Mouse (Mus musculus): Measurements from ENCODE around the gene Gm13090.
A peak's percentile ranks its signal among the peaks of the same experiment; 100 is the strongest.

The Gm13090 gene

DNA sequence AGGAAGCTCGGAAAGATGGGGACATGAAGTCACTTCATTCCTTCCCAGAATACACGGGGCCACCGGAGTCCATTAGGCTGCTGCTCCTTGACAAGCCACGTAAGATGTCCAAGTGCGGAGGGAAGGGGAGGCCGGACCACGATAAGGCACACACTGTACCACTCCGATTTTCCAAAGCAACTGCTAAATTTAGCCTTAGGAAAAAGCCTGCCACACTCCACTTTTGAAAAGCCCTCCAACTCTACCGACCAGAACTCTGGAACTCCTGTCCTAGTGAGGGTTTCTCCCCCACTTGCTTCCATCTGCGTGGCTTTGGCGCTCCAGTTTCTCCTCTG lies 7.7 kb downstream of the Gm13090 start:
- DNase-seq (ENCODE audit: low read depth), result no peak

DNA sequence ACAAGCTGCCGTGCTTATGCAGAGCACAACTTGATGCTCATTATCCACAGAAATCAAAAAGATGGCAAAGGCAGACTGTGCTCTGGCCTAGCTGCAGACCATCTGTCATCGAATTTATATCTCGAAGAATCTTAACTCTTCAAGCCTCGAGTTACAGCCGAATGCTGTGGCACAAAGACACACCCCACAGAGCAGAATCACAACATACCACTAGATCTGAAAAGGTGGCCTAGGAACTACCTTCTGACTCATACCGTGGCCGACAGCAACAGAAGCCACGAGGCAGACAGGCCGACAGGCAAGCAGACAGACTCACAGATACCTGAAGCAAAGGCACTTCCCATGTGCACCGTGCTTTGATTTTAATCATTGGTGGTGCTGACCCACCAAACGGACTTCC lies 14.3 kb downstream of the Gm13090 start:
- DNase-seq (ENCODE audit: low read depth), result no peak

DNA sequence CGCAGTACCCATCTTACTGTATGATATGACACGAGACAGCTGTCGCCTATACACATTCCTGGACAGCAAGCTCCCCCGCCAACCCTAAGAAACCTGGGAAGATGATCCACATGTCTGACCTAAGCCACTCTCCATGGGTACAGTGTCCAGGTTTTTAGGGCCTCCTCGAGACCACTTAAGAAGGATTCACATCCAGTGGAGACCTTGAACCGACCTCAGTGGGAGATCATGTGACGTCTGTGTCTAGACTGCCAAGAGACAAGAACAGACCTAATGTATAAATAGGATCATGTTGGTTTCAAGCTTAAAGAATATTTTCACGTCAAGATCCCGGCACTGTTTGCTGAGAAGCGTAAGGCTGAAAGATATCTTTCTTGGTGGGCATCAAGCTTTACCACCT lies 14.8 kb downstream of the Gm13090 start:
- DNase-seq (ENCODE audit: low read depth), result no peak

- no peak for DNase-seq (ENCODE audit: low read depth)
Observed at GRCm38 (mm10) chr4:151105886-151106285, 16.5 kb downstream of the Gm13090 start.

GRCm38 (mm10) chr4:151106468-151106867 lies 17.1 kb downstream of the Gm13090 start:
- no peak for DNase-seq (ENCODE audit: low read depth)

GRCm38 (mm10) chr4:151107131-151108001 lies 18.0 kb downstream of the Gm13090 start:
- DNase-seq (ENCODE audit: low read depth), result no peak

GRCm38 (mm10) chr4:151108028-151108771 lies 18.8 kb downstream of the Gm13090 start:
- DNase-seq (ENCODE audit: low read depth), result peak; percentile 15

DNA sequence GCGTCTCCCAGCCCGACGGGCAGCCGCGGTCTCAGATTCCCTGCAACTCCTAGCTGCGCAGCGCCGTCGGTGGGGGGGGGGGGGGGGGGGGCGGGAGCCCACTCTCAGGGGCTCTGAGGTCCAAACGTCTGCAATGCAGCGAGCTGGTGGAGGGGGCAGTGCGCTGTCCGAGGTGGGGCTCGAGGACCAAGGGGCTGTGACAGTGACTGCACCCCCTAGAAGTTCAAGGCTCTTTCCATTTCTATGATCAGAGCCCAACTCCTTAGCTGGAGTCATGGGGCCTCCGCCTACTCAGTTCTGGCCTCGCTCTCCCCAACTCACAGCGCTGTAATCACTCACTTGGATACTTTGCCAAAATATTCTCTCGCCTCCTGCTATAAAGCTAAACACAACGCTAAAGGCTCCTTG lies 19.5 kb downstream of the Gm13090 start:
- no peak for DNase-seq (ENCODE audit: low read depth)

GRCm38 (mm10) chr4:151111226-151111625 lies 21.9 kb downstream of the Gm13090 start:
- no peak for DNase-seq (ENCODE audit: low read depth)

- no peak for DNase-seq (ENCODE audit: low read depth)
Observed at GRCm38 (mm10) chr4:151114574-151114973, 25.2 kb downstream of the Gm13090 start.

DNA sequence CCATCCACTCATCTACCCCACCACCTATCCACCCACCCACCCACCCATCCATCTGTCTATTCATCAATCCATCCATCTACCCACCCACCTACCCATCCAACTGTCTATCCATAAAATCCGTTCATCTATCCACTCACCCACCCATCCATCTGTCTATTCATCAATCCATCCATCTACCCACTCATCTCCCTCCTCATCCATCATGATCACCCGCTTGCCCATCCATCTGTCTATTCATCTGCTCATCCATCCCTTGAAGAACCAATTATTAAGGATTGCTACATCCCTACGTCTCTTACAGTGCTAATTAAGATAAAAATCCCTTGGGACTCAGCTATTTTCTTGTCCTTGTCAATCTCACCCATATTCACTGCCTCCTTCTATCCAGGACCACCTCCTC lies 29.5 kb downstream of the Gm13090 start:
- DNase-seq (ENCODE audit: low read depth), result no peak

- no peak for DNase-seq (ENCODE audit: low read depth)
Observed at GRCm38 (mm10) chr4:151127636-151128548, 38.5 kb downstream of the Gm13090 start.

DNA sequence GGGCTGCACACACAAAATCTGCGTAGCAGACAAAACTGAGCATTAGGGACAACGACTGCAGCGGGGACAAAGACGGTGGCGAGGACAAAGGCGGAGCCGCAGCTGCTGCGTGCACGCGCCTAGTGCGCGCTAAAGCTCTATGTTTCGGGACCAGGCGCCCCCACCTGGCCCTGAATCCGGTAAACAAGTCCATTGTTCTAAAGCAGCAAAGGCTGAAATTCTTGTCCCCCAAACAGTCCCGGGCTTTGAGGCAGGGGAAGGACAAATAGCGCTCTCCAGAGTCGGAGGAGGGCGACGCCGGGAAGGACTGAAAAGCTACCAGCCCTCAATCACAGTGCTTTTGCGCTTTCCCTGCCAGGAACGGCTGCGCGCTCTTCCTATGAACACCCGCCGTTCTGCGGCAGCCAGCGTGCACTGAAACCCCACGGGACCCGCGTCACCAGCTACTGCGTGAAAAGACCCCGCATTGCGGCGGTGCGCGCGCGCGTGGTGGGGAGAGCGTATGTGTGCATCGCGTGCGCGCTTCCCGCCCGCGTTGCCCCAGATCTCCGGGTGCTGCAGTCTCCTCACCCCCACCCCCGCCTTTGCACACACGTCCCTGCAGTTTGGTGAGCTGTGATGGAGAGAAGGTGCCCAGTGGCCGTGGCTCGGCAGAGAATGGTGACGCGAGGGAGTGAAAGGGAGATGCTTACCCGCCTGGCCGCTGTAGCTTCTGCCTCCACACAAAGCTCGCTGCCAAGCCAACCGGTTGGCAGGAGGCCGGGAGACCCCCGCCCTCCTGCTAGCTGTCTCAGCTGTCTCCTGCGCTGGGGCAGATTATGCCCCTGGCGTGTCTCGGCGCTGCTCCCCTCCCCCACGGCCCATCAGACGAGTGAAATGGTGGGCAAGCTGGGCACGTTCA lies 39.5 kb downstream of the Gm13090 start:
- DNase-seq (ENCODE audit: low read depth), result no peak

- DNase-seq (ENCODE audit: low read depth), result no peak
Observed at GRCm38 (mm10) chr4:151129725-151130557, 40.6 kb downstream of the Gm13090 start.

DNA sequence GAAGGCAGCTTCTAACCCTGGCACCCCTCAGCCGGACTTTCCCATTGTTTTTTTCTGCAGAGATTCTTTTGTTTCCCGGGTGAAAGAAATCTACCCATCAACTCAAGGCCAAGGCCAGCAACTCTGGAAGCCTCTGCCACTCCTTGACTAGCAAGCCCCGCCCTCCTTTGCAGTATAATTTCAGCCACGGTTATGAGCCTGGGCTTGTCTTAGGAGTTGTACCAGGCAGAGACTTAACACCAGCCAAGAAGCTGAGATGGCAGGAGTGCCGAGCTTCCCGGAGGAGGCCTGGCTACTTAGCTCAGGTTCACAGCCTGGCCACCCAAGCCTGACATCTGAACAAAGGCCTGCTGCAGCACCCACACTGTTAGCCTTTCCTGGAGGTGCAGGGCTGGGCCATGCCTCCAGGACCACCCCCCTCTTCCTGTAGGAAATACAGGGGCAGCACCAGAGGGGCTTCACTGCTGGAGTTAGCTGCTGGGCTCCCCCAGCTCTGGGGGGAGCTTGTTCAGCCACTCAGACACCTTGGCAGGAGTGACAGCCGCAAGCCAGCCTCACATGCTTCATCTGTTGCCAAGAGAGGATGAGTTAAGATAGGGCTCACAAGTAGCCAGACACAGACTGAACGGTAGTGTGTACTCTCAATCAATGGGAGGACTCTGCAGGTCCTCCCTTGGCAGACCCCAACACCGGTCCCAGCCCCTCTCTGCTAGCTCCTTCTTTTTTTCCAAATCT lies 41.6 kb downstream of the Gm13090 start:
- no peak for DNase-seq (ENCODE audit: low read depth)

- no peak for DNase-seq (ENCODE audit: low read depth)
Observed at GRCm38 (mm10) chr4:151132493-151132892, 43.1 kb downstream of the Gm13090 start.

DNA sequence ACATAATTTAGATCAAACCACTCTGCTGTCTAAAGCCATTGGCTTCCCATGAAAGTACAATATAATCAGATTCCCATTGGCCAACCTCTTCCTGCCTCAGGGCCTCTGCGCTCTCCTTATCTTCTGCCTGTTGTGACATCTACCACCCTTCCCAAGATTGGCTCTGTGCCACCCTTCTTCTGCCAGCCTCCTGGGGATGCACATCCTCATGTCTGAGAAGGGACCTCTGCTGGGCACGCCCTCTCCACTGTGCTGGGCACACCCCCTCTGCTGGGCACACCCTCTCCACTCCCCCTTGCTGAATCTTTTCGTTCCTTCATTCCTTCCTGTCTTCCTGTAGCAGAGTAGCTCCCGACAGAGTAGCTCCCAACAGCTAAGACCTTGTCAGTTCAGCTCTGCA lies 44.4 kb downstream of the Gm13090 start:
- DNase-seq (ENCODE audit: low read depth), result no peak

DNA sequence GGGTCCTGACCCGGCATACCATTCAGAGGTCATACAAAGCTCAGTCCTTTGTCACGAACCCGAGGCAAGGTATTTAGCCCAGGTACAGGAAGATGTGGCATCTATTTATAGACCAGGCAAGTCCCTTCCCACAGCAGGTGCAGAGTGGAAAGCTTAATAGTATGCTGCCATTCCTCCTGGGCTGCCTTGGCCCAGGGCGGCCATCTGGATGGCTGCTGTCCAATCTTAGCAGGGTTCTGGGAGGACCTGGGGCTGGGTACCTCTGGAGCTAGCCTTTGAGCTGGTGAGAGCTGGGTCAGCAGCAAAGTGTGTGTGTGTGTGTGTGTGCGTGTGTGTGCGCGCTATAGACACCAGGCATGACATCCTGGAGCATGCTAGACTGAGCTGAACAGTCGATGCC lies 46.1 kb downstream of the Gm13090 start:
- no peak for DNase-seq (ENCODE audit: low read depth)

GRCm38 (mm10) chr4:151137701-151138100 lies 48.3 kb downstream of the Gm13090 start:
- DNase-seq (ENCODE audit: low read depth), result no peak

DNA sequence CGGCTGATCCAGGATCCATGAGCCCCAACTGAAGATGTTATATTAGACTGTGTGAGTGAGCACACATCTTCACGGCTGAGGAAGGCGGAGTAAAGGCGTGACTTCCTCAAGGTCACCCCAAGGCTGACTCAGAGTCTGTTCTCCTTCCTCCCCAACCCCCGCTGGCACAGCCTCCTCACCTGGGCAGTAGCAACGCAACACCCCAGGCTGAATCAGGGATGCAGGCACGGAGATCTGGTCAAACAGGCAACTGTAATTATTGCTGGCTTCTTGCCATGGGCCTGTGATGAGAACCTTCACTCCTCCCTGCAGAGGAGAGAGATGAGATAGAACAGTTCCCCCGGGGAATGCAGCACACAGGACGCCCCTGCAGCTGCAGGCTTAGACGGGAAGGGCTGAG lies 48.8 kb downstream of the Gm13090 start:
- DNase-seq (ENCODE audit: low read depth), result no peak

Data from c-Kit-positive CD71-positive TER-119-negative erythroid progenitor cells, embryonic 14.5 days (primary cell).